Mouse (Mus musculus) gastrocnemius, postnatal 14 days (tissue): Measurements from ENCODE around the gene Gm49354. TPM values are rescaled to one million over a fixed set of nuclear protein-coding genes. Genes with fewer than 3 reads are reported as not detected.
A peak's percentile ranks its signal among the peaks of the same experiment; 100 is the strongest.
"Not testable (repeated sequence)": the region's sequence is repeated elsewhere in the genome, so short reads cannot be mapped to it uniquely, and the experiment has no call there.

Experiments used
- DNase-seq: peaks from one replicate; pipeline ENCODE4 v3.0.0; 2021; ENCODE audit warnings: mixed read lengths
- intact Hi-C: fragments of 180-260 bp; cut with DNase I; formaldehyde crosslinking; loops from one replicate; pipeline ENCODE4 v1.15.1; 2025; ENCODE audit warnings: low total_unique reads
- total RNA-seq, 2 experiments: library from RNA; stranded (reverse); gene quantifications; 2 replicates each; pipeline ENCODE4 v1.2.3; 2021

The Gm49354 gene
- total RNA-seq, 2 experiments from 2014 or later: not detected

DNA sequence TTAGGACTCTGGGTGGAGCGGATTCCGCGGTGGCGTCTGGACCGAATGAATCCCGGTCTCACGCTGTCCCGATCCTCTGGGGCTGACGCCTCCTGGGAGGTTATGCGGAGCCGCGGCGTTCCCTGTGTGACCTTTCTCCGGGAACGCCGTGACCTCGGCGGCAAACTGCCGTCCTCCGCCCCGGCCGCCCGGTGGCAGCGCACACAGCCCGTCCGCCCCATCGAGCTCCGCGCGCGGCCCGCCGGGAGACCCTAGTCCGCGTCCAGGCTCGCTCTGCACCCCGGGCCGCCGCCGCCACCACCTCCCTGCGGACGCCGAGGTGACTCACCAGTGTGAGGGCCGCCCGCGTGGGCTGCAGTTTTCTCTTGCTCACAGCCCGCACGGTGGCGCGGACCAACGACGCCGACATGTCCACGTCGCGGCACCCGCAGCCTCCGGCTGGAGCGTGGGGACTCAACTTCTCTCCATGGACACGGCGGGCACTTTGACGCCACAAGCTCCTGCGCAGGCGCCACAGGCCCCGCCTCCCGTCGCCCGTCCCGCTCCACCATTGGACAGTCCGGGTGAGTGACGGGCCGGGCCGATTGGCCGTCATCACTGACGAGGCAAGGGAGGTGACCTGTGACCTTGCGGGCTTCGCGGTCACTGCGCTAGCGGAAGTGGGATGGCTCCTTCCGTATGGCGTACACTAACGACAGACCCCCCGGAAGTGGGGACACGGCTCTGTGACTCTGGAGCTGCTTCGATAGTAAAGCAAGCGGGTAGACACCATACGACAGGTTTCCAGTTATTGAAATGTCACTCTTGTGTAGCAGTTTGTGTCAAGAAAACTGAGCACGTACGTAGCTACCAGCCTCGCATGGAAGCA, 12.5 kb downstream of the Gm49354 start, which contains the start of gene Isca1:
Gene Isca1 (minus strand): TSS at position 515 of the 868 bp plus-strand sequence.
- intact Hi-C loops: no loop called here
- DNase-seq: peak; percentile 99

DNA sequence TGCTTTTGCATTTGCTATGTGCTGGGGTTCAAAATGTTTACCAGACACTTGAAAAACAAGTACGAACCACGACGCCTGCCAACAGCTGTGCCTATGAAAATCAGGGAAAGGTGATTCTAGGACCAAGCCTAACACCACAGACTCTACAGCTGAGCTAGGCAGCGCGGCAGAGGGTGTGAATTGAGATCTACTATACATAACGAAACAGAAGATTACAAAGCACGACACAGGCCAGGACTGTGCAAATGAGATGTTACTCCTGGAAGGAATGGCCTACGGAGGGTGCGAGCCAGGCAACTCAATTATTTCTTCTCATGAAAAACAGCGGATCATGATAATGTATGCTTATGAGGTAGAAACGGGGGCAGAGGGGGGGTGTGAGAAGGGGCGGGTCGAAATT, 13.5 kb downstream of the Gm49354 start:
- no peak for DNase-seq
- intact Hi-C loops: no loop called here

DNA sequence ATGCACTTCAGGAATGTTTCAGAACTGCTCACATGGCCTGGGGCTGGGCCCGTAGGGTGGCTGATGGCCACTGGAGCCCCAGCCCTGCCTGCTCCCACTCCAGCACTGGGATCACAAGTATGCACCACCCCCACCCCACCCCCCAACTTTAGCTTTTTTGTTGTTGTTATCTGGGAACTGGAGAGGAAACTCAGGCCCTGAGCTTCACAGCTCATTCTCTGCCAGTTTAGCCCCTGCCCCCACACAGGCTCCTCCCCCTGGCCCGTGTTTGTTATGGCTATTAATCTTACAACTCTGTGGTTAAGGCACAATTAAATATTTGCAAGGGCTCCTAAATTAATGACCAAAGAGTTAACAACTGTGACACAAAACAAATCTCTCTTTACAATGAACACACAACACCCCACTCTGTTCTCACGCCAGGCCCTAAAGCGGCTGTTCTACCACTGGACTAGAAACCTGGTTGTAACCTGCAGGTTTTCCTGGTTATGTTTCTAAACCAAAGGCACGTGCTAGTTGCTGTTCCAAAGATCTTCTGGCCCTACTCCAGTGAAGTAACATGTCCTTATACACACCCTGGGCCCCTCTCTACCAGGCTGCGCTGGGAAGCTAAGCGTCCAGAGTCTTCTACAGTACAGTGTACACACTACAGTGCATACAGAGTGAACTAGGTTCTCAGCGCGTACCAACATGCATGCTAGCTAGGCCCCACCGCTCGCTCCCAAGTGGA, 15.1 kb downstream of the Gm49354 start:
- intact Hi-C loops: no loop called here
- DNase-seq: no peak

DNA sequence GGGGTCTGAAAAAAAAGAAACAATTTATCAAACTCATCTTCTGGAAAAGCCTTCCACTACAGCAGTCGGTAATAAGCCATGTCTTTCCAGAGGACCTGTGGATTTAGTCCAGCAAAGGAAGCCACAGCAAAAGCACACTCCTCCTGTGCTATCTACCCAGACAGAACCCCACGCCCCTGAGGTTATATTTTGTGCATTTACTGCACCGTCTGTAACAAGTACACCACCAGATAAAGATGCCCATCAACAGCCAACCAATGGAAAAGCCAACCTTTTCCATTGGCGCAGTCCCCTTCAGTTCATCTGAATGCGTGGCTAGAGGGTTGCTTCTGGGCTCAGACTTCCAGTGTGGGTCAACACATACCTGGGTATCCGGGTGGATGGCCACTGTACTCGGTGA, 19.3 kb downstream of the Gm49354 start:
- intact Hi-C loops: no loop called here
- no peak for DNase-seq

DNA sequence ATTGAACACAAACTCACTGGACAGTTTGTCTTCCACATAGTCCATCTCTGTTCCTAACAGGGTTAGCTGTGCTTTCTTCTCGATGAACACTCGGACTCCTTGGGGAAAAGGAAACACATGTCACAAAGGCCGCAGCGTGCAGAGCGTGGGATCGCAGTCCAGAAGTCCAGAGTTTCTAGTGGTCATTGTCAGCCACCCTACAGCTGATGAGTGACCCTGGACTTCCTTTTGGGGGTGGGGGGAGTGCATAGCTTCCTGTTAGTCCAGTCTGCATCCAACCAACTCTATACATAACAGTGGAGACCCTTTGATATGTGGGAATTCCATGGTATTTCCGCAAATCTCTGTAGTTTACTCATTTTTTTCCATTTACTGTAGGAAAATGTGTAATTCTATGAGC, 25.1 kb downstream of the Gm49354 start:
- no peak for DNase-seq
- intact Hi-C loops: no loop called here

DNA sequence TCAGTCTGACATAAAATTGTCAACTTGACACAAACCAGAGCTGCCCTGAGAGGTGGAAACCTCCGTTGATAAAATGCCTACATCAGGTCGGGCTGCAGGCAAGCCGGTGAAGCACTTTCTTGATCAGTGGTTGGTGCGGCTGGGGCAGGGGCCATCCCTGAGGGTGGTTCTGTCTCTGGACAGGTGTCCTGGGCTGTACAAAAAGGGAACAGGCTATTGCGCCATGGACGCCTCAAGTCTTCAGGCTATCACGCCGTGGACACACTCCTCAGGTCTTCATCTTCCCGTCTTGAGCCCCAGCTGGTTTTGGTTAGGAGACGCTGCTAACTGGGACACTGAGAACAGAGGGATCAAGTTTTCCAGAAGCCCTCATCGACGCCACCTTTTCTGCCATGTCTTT, 31.7 kb downstream of the Gm49354 start:
- DNase-seq: no peak
- intact Hi-C loops: no loop called here

DNA sequence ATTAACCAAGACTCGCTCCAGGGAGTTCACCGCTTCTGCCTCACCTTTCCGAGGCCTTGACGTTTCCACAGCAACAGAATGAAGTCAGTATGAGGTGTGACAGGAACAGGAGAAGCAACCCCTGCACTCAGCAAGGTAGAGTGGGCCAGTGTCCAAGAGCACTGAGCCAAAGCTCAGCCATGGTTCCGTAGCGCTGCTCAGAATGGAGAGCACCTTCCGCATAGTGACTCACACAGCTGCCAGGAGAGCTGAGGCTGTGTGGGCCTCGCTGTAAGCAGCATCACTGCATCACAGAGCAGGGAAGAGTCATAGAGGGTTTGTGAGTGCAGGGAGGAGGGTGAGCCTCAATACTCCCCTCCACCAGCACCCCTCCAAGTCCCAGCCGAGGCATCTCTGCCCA, 35.3 kb downstream of the Gm49354 start, which contains the start of gene 1700014D04Rik:
Gene 1700014D04Rik (minus strand): TSS at position 42 of the 400 bp plus-strand sequence.
- intact Hi-C loops: no loop called here

DNA sequence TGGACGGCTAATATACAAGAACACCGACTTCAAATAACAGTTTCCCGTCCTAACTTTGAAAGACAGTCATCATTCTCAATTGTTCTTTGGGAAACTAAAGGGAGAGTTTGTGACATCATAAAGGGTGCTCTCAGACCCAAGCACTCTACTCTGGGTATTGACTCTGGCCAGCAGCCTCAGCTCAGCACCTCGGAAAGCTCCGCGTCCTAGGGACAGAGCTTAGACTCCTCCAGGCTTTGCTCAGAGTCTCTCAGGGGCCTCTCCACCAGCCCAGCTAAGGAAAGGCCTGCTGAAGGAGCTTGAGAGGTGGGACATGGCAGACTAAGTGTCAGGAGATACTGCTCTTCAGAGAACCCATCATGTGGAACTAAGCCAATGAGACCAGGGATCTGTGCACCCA, 35.9 kb downstream of the Gm49354 start:
- no peak for DNase-seq
- intact Hi-C loops: no loop called here

More for the DNA sequence above, 35.3 kb downstream of the Gm49354 start, which contains the start of gene 1700014D04Rik:
- no peak for DNase-seq

DNA sequence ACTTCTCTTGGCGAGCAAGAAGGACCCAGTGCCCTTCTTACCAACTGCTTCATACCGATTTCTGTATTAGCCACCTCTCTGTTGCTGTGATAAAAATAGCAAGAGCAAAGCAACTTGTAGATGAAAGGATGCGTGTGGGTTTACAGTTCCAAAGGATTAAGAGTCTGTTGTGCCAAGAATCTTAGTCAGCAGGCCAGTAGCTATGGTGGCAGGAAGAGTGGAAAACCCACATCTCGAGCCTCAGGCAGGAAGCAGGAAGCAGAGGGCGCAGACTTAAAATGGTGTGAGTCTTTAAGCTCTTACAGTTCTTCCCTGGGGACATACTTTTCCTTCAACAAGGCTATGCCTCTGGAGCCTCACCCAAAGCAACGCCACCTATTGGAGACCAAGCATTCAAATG, 36.6 kb downstream of the Gm49354 start:
- no peak for DNase-seq
- intact Hi-C loops: no loop called here

DNA sequence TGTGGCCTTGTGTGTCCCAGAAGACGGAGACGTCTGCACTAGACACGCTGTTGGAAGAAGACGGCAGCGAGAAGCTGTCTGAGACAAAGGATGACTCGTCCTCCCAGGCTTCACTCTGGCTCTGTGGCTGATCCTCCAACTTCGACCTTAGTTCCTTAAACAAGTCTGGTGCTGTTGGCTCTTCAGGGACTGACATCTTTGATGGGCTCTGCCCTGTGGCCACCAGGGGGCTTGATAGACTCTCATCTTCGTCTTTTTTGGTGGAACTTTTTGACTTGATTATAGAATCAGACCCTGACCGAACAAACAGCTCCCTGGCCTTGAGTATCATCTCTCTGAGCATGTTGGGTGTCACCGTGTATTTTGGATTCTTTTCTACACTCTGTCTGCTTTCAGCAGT, 40.3 kb downstream of the Gm49354 start:
- peak; percentile 18 for DNase-seq

DNA sequence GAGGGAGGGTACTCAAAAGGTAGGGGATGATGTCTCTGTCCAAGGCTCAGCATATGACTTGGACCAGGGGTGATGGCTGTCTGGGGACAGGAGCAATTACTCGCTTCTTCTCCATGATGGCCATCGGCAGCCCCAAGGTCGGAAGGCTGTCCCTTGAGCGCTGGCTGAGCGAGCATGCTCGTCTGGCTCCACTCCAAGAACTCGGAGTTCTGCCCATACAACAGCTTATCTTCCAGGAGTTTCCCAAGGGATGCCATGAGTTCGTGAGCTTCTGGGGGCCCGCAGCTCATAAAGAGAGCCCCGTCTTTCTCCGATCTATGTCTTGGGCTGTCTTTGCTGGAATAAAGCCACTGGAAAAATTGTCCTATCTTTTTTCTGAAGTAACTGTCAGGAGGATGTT, 40.9 kb downstream of the Gm49354 start:
- intact Hi-C loops: no loop called here
- DNase-seq: no peak

More for the DNA sequence above, 40.3 kb downstream of the Gm49354 start:
- intact Hi-C loops: no loop called here

DNA sequence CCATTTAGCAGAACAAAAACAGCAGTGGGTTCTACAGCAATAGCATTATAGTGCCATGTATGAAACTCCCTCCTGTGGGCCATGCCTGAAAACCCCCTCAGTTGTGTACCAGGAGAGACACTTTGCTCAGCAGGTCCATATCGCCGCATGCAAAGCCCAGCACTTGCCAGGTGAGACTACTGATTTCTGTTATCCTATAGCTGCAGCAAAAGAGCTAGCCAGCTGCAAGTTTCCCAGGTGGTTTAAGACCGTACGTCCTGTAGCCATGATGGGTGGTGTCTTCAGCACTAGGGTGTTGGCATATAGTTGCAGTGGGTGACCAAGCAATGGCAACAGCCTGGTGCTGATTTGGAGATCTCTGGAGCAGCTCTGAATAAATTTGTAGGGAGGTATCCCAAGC, 42.6 kb downstream of the Gm49354 start:
- no peak for DNase-seq
- intact Hi-C loops: no loop called here

DNA sequence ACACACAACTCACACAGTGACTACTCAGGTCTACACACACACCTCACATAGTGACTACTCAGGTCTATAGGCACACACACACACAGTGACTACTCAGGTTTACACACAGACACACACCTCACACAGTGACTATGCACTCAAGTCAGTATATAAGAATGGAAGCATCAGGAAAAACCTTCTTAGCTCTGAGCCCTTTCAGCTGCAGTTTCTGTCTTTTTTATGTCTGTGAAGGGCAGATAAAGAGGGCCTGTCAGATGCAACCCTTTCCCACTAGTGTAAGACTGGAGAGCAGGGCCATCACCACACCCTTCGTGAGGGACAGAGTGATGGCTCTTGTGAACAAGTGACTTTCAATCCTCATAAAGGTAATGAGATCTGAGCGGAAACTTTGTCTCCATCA, 43.6 kb downstream of the Gm49354 start:
- intact Hi-C loops: no loop called here

DNA sequence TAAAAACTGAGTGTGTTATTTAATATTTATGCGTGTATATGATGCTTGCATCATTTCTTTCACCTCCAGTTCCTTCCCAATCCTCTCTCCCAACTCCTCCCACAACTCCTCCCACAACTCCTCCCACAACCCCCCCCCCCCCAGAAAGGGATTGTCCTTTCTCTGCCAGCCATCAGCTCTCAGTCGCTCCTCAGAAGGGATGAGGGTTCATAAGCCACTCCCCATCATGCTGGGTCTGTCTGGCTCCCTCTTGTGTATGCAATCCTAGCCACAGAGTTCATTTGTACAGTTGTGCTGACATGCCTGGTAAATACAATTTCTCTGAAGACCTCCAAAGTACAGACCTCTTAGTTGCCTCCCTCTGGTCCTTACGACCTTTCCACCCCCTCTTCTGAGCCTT, 46.9 kb downstream of the Gm49354 start:
- DNase-seq: no peak
- intact Hi-C loops: no loop called here

More for the DNA sequence above, 43.6 kb downstream of the Gm49354 start:
- no peak for DNase-seq

DNA sequence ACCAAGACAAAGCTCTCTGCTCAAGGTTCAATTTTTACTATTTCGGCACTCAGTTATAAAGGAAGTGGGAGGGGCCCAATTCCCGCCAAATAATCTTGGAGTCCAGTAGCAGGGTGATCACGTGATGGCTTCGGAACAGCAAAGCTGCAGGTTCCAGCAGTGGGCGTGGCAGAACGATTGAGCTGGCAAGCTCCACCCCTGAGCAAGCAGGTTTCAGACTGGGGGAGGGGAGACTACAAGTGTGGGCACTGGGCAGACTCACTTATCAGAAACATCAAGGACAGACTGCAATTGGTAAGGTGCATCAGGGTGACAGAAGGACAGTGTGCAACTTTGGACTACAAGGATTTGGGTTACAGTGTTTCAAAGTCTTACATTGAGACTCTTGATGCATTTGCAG, 47.7 kb downstream of the Gm49354 start:
- DNase-seq: not testable (repeated sequence)

DNA sequence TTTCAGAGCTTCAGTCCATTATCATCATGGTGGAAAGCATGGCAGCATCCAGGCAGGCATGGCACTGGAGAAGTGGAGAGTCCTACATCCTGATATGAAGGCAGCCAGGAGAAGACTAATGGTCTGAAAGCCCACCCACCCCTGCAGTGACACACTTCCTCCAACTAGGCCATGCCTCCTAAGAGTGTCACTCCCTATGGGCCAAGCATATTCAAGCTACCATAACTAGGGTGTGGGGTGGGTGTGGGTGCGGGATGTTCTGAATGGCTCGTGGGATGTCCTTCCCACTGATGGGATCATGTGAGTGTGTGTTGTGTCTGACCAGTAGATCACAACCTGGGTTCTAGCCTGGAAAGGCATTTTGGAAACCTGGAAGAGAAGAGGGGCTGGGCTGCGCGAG, 48.1 kb downstream of the Gm49354 start:
- no peak for DNase-seq
- intact Hi-C loops: no loop called here

More for the DNA sequence above, 47.7 kb downstream of the Gm49354 start:
- intact Hi-C loops: not testable (repeated sequence)

DNA sequence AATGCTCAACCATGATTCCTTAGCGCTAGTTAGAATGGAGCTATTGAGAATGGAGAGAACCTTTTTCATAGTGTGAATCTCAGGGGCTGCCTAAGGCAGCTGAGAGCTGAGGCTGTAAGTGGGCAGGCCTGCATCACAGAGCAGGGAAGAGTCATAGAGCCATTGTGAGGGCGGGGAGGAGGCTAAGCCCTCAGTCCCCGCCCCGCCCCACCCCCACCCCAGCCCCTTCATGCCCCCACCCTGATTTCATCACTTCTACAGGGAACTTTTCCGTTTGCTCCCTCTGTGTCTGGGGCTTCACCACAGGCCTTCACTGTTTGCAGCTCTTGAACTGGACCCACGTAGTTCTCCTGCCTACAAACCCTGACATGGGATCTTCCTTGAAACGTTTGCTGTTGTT, 50.4 kb downstream of the Gm49354 start, which contains the start of gene Spata31d1d:
Gene Spata31d1d (minus strand): TSS at position 101 of the 400 bp plus-strand sequence.
- intact Hi-C loops: no loop called here

DNA sequence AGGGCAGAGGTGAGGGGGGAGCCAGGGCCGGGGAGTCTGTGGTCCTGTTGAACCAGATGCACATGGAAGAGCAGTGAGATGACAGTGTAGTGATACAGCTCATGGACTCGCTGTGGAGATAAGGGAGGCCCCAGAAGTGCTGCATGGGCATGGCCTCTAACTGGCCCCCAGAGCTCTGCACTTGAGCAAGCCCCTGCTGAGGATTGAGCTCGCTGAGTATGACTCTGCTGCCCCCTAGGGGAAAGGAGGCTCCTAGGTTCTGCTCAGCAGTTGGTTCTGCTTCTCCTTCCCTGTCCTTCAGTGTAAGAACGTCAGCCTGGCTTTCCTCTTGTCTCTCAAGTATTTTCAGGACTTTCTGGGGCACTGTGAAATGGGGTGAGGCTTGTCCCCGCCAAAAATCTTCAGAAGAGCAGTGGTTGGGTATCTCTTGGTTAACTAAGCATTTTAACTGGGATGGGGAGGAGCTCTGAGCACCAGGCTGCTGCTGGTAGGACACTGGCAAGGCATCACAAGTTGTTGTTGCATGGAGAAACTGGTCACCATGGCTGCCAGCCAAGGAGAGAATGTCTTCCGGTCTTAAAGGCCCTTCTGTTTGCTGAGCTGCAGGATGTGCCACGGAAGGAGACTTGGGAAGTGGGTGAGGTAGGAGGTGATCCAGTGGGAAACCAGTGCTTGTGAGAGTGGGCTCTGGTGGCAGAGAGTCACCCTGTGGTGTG, 53.5 kb downstream of the Gm49354 start:
- intact Hi-C loops: loop anchor here (5.0 kb wide), 2 partner anchors 111 to 211 kb away; no protein-coding TSS in a partner anchor
- DNase-seq: peak; percentile 77

More for the DNA sequence above, 50.4 kb downstream of the Gm49354 start, which contains the start of gene Spata31d1d:
- DNase-seq: no peak

DNA sequence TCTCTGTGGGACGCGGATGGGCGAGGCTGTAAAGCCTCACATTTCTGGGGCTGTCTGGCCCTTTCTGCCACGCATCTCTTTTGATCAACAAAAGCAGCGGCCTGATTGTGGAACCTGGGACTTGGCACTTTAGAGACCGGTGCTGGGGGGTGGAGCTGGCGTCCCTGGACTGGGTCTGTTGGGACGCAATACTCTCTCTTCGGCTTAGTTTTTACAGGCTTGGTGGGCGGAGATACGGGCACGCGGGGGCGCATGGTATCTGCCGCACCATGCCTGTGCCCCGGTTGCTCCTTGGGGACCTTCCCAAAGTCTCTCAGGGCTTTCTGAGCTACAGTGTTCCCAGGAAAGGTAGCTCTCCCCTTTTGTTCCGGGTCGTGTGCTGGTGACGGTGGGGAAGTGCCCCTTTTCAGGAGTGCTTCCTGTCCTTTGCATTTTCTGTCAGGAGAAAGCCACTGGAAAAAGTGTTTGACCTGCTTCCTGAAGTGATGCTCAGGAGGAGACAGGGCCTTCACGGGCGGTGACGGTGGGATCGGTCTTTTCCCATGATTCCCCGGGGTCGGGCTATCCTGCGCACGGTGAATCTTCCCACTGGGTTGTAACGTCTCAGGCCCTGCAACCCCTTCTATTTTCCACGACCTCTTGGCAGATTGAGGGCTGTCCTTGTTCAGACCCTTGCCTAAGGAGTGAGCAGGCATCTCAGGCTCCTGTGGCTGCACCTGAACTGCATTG, 55.7 kb downstream of the Gm49354 start:
- DNase-seq: no peak

More for the DNA sequence above, 55.7 kb downstream of the Gm49354 start:
- intact Hi-C loops: loop anchor here (5.0 kb wide), 2 partner anchors 109 to 209 kb away; no protein-coding TSS in a partner anchor
